Mouse (Mus musculus): ENCODE measurements around the gene Serpinh1. TPM values are rescaled to one million over a fixed set of nuclear protein-coding genes. Genes with fewer than 3 reads are reported as not detected.
A peak's percentile ranks its signal among the peaks of the same experiment; 100 is the strongest.

The Serpinh1 gene
- polyA plus RNA-seq, 1 experiment from 2014 or later: 474 TPM

DNA sequence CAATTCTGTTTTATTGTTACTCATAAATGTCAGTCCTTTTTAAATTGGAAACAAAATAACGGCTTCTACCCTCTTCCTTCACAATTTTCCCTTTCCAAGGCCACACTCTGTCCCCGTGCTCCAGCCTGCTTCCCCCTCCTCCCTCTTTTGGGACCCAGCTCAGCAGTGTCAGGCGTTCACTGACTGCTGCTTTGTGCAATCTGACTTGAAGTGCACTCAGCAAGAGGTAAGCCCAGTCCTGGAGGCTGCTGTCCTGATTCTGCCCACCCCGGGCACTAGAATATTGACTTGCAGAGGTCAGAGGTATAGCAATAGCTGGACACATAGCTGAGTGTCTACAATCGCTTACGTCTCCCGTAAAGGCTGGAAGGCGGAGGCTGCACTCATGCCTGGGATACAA, 39.8 kb downstream of the Serpinh1 start:
- H3K4me3 ChIP-seq (ENCODE audit: low read depth, low read length): no peak overlapping the region
- H3K27me3 ChIP-seq (ENCODE audit: control insufficient read depth, insufficient read depth, low read length): no peaks in the 10 kb centered on the region
- no peak for ATAC-seq (ENCODE audit: insufficient number of reproducible peaks, insufficient read depth, low FRiP score, low read depth)
- no peaks in the 10 kb centered on the region for H3K36me3 ChIP-seq (ENCODE audit: control insufficient read depth, insufficient read depth, low read length)
- no peak overlapping the region for H3K9ac ChIP-seq (replicated peaks; ENCODE audit: low read depth, low read length)
- 61% methylated on average over 8 of the region's 8 CpGs for WGBS
- no peak overlapping the region for H3K4me2 ChIP-seq (replicated peaks; ENCODE audit: low read depth, low read length)
- H3K27ac ChIP-seq (ENCODE audit: low read length): no peak overlapping the region
- no peaks in the 10 kb centered on the region for H3K9me3 ChIP-seq (ENCODE audit: control insufficient read depth, low read depth, low read length)
- peaks cover 9% of the 10 kb centered on the region for H3K4me1 ChIP-seq (ENCODE audit: control insufficient read depth, insufficient read depth, low read length)

- Histone ChIP-seq H3K27me3 (ENCODE audit: control insufficient read depth, insufficient read depth, low read length) (no peaks in the 10 kb centered on the region), H3K9ac (replicated peaks; ENCODE audit: low read depth, low read length) (0 out of 2 replicates have a peak overlapping the region, but pooled peaks have one; percentile 18), H3K36me3 (ENCODE audit: control insufficient read depth, insufficient read depth, low read length) (no peaks in the 10 kb centered on the region), H3K27ac (ENCODE audit: low read length) (no peak overlapping the region), H3K4me1 (ENCODE audit: control insufficient read depth, insufficient read depth, low read length) (peaks cover 9% of the 10 kb centered on the region), H3K4me2 (replicated peaks; ENCODE audit: low read depth, low read length) (no peak overlapping the region), H3K4me3 (ENCODE audit: low read depth, low read length) (no peak overlapping the region), H3K9me3 (ENCODE audit: control insufficient read depth, low read depth, low read length) (no peaks in the 10 kb centered on the region)
- 28% methylated on average over 8 of the region's 8 CpGs for WGBS
- peak; percentile 37; the same call in 1 of the 2 replicates for ATAC-seq (ENCODE audit: insufficient number of reproducible peaks, insufficient read depth, low FRiP score, low read depth)
These were observed 40.3 kb downstream of the Serpinh1 start for GRCm38 (mm10) chr7:99312671-99313143.

- Histone ChIP-seq H3K27ac (ENCODE audit: low read length) (no peak overlapping the region; the same call in 1 of the 2 replicates), H3K9me3 (ENCODE audit: control insufficient read depth, low read depth, low read length) (no peaks in the 10 kb centered on the region), H3K4me1 (ENCODE audit: control insufficient read depth, insufficient read depth, low read length) (peaks cover 9% of the 10 kb centered on the region), H3K9ac (replicated peaks; ENCODE audit: low read depth, low read length) (no peak overlapping the region), H3K27me3 (ENCODE audit: control insufficient read depth, insufficient read depth, low read length) (no peaks in the 10 kb centered on the region), H3K4me2 (replicated peaks; ENCODE audit: low read depth, low read length) (no peak overlapping the region), H3K36me3 (ENCODE audit: control insufficient read depth, insufficient read depth, low read length) (no peaks in the 10 kb centered on the region), H3K4me3 (ENCODE audit: low read depth, low read length) (no peak overlapping the region)
- WGBS: 48% methylated on average over 4 of the region's 4 CpGs
- no peak for ATAC-seq (ENCODE audit: insufficient number of reproducible peaks, insufficient read depth, low FRiP score, low read depth)
These were observed 41.0 kb downstream of the Serpinh1 start for GRCm38 (mm10) chr7:99312058-99312457.

DNA sequence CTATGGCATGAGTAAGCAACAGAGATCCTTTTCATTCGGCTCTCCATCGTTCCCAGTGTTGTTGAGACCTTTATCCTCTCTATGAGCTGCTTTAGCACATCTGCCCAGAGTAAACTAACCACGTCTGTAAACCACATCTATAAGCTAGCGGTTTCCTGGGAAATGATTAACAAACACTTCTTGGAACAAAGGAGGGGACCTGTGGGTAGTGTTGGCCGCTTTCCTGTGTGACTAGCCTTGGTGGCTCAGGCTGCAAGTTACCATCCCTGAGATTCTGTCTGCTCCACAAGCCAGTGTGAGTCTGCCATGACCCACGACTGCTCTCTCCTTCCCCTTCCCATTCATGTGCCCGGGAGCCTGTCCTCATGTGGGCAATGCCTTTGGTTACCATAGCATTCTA, 41.6 kb downstream of the Serpinh1 start:
- H3K36me3 ChIP-seq (ENCODE audit: control insufficient read depth, insufficient read depth, low read length): no peaks in the 10 kb centered on the region
- no peak overlapping the region for H3K4me2 ChIP-seq (replicated peaks; ENCODE audit: low read depth, low read length)
- H3K27me3 ChIP-seq (ENCODE audit: control insufficient read depth, insufficient read depth, low read length): no peaks in the 10 kb centered on the region
- peaks cover 9% of the 10 kb centered on the region for H3K4me1 ChIP-seq (ENCODE audit: control insufficient read depth, insufficient read depth, low read length)
- no peaks in the 10 kb centered on the region for H3K9me3 ChIP-seq (ENCODE audit: control insufficient read depth, low read depth, low read length)
- WGBS: 48% methylated on average over 7 of the region's 7 CpGs
- H3K9ac ChIP-seq (replicated peaks; ENCODE audit: low read depth, low read length): no peak overlapping the region
- no peak overlapping the region for H3K27ac ChIP-seq (ENCODE audit: low read length)
- no peak overlapping the region for H3K4me3 ChIP-seq (ENCODE audit: low read depth, low read length)
- ATAC-seq (ENCODE audit: insufficient number of reproducible peaks, insufficient read depth, low FRiP score, low read depth): no peak

- Histone ChIP-seq H3K4me2 (replicated peaks; ENCODE audit: low read depth, low read length) (no peak overlapping the region), H3K27ac (ENCODE audit: low read length) (no peak overlapping the region; the same call in 1 of the 2 replicates), H3K9ac (replicated peaks; ENCODE audit: low read depth, low read length) (no peak overlapping the region), H3K36me3 (ENCODE audit: control insufficient read depth, insufficient read depth, low read length) (no peaks in the 10 kb centered on the region), H3K4me3 (ENCODE audit: low read depth, low read length) (no peak overlapping the region), H3K4me1 (ENCODE audit: control insufficient read depth, insufficient read depth, low read length) (0 out of 2 replicates have a peak, but pooled peaks cover 4% of the 10 kb centered on the region), H3K27me3 (ENCODE audit: control insufficient read depth, insufficient read depth, low read length) (no peaks in the 10 kb centered on the region), H3K9me3 (ENCODE audit: control insufficient read depth, low read depth, low read length) (no peaks in the 10 kb centered on the region)
- no peak for ATAC-seq (ENCODE audit: insufficient number of reproducible peaks, insufficient read depth, low FRiP score, low read depth)
- 38% methylated on average over 3 of the region's 3 CpGs for WGBS
These were observed 46.4 kb downstream of the Serpinh1 start for GRCm38 (mm10) chr7:99306640-99307039.

DNA sequence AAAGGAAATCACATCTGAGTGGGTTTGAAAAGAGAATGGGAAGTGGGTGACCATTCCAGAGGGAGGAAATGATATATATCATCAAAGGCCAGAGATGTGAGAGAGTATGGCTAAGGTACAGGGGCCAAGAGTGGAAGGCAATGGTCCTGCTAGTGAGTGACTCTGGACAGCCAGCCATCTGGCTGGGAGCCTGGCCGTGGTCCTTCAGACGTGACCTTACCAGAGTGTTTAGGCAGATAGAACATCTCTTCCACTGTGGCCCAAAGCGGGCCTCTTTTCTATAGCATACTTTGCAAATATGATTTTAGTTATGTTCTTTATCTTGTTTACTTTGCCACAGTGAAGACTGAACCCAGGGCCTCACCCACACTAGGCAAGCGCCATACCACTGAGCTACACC, 47.4 kb downstream of the Serpinh1 start:
- H3K4me2 ChIP-seq (replicated peaks; ENCODE audit: low read depth, low read length): no peak overlapping the region
- H3K36me3 ChIP-seq (ENCODE audit: control insufficient read depth, insufficient read depth, low read length): no peaks in the 10 kb centered on the region
- H3K9ac ChIP-seq (replicated peaks; ENCODE audit: low read depth, low read length): no peak overlapping the region
- H3K27ac ChIP-seq (ENCODE audit: low read length): no peak overlapping the region
- no peaks in the 10 kb centered on the region for H3K27me3 ChIP-seq (ENCODE audit: control insufficient read depth, insufficient read depth, low read length)
- ATAC-seq (ENCODE audit: insufficient number of reproducible peaks, insufficient read depth, low FRiP score, low read depth): no peak
- H3K4me1 ChIP-seq (ENCODE audit: control insufficient read depth, insufficient read depth, low read length): 0 out of 2 replicates have a peak, but pooled peaks cover 4% of the 10 kb centered on the region
- H3K4me3 ChIP-seq (ENCODE audit: low read depth, low read length): no peak overlapping the region
- no peaks in the 10 kb centered on the region for H3K9me3 ChIP-seq (ENCODE audit: control insufficient read depth, low read depth, low read length)
- WGBS: 73% methylated on average over 4 of the region's 4 CpGs

- Histone ChIP-seq H3K9ac (replicated peaks; ENCODE audit: low read depth, low read length) (no peak overlapping the region), H3K36me3 (ENCODE audit: control insufficient read depth, insufficient read depth, low read length) (no peaks in the 10 kb centered on the region), H3K27ac (ENCODE audit: low read length) (no peak overlapping the region), H3K4me3 (ENCODE audit: low read depth, low read length) (no peak overlapping the region), H3K27me3 (ENCODE audit: control insufficient read depth, insufficient read depth, low read length) (no peaks in the 10 kb centered on the region), H3K4me2 (replicated peaks; ENCODE audit: low read depth, low read length) (no peak overlapping the region), H3K4me1 (ENCODE audit: control insufficient read depth, insufficient read depth, low read length) (0 out of 2 replicates have a peak, but pooled peaks cover 4% of the 10 kb centered on the region), H3K9me3 (ENCODE audit: control insufficient read depth, low read depth, low read length) (no peaks in the 10 kb centered on the region)
- no peak; the same call in 1 of the 2 replicates for ATAC-seq (ENCODE audit: insufficient number of reproducible peaks, insufficient read depth, low FRiP score, low read depth)
- 60% methylated on average over 5 of the region's 5 CpGs for WGBS
These were observed 48.1 kb downstream of the Serpinh1 start for GRCm38 (mm10) chr7:99304949-99305372.

DNA sequence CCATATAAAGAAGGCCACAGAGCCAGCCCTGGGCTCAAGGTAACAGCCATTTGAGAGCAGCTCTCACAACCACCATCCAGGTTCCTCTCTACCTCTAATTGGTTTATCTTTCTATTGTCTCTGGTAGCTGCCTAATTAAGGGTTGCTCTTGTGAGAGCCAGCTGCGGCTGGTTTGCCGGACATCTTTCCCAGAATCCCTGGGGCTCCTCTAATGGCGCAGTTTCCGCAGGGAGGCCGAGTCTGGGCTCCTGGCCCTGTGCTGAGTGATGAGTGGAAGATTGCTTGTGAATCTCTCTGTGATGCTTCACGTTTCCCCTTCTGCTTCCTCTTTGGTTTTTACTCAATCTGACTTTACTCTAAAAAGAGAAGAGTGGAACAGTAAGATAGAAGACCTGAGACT, 49.0 kb downstream of the Serpinh1 start:
- 59% methylated on average over 6 of the region's 6 CpGs for WGBS
- Histone ChIP-seq H3K9me3 (ENCODE audit: control insufficient read depth, low read depth, low read length) (no peaks in the 10 kb centered on the region), H3K36me3 (ENCODE audit: control insufficient read depth, insufficient read depth, low read length) (no peaks in the 10 kb centered on the region), H3K27me3 (ENCODE audit: control insufficient read depth, insufficient read depth, low read length) (no peaks in the 10 kb centered on the region), H3K4me1 (ENCODE audit: control insufficient read depth, insufficient read depth, low read length) (0 out of 2 replicates have a peak, but pooled peaks cover 4% of the 10 kb centered on the region), H3K4me3 (ENCODE audit: low read depth, low read length) (no peak overlapping the region), H3K27ac (ENCODE audit: low read length) (no peak overlapping the region), H3K9ac (replicated peaks; ENCODE audit: low read depth, low read length) (no peak overlapping the region), H3K4me2 (replicated peaks; ENCODE audit: low read depth, low read length) (no peak overlapping the region)
- no peak for ATAC-seq (ENCODE audit: insufficient number of reproducible peaks, insufficient read depth, low FRiP score, low read depth)

DNA sequence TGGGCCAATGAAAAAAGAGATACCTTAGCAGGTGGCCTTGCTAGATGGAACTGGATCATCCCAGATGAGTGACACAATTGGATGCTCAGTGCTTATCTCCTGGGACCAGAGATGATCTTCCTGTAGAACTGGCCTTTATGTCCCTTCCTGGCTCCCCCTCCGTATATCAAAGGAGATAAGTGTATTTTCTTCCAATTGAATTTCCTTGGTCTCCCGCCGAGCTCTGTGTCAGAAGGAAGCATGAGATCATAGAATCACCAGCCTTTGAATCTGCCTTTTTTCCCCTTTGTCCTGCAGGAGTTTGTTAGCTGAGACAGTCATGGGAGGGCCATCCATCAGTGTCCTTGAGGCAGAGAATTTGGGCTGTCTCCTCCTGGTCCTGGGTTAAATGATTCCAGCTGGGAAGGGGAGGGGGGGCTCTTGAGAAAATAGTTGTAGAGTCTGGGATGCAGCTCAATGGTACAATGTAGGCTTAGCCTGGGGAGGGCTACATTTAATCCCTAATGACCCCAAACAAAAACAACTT, 52.3 kb downstream of the Serpinh1 start:
- no peaks in the 10 kb centered on the region for H3K9me3 ChIP-seq (ENCODE audit: control insufficient read depth, low read depth, low read length)
- no peak overlapping the region for H3K4me2 ChIP-seq (replicated peaks; ENCODE audit: low read depth, low read length)
- WGBS: 26% methylated on average over 3 of the region's 3 CpGs
- no peak overlapping the region for H3K27ac ChIP-seq (ENCODE audit: low read length)
- H3K9ac ChIP-seq (replicated peaks; ENCODE audit: low read depth, low read length): no peak overlapping the region
- no peak for ATAC-seq (ENCODE audit: insufficient number of reproducible peaks, insufficient read depth, low FRiP score, low read depth)
- no peak overlapping the region for H3K4me3 ChIP-seq (ENCODE audit: low read depth, low read length)
- H3K36me3 ChIP-seq (ENCODE audit: control insufficient read depth, insufficient read depth, low read length): no peaks in the 10 kb centered on the region
- 0 out of 2 replicates have a peak, but pooled peaks cover 4% of the 10 kb centered on the region for H3K4me1 ChIP-seq (ENCODE audit: control insufficient read depth, insufficient read depth, low read length)
- H3K27me3 ChIP-seq (ENCODE audit: control insufficient read depth, insufficient read depth, low read length): no peaks in the 10 kb centered on the region
